Mouse (Mus musculus) thymus, postnatal 10 days (tissue): ENCODE measurements at regions not wholly inside any gene's neighbourhood (a gene's known extent, or its start where the extent isn't known, plus 50 kb on each side); places are given as distances from the start of the nearest gene placed in this dataset.

Source experiments
- DNase-seq, 2 experiments: peaks; one replicate each; pipeline ENCODE4 v3.0.0; 2021; ENCODE audit warnings: low spot score in 2 of 2

- DNase-seq: no peak
Observed at GRCm38 (mm10) chr6:51272136-51272736, 160.2 kb upstream of the Nfe2l3 start.

- DNase-seq: no peak
Observed at GRCm38 (mm10) chr6:51279491-51279890, 153.0 kb upstream of the Nfe2l3 start.

GRCm38 (mm10) chr6:51280231-51280630 lies 152.2 kb upstream of the Nfe2l3 start:
- DNase-seq: no peak

GRCm38 (mm10) chr6:51283916-51284706 lies 148.4 kb upstream of the Nfe2l3 start:
- no peak for DNase-seq

GRCm38 (mm10) chr6:51284881-51285280 lies 147.6 kb upstream of the Nfe2l3 start:
- DNase-seq: no peak

- no peak for DNase-seq
Observed at GRCm38 (mm10) chr6:51286836-51287235, 145.6 kb upstream of the Nfe2l3 start.

GRCm38 (mm10) chr6:51287383-51287782 lies 145.1 kb upstream of the Nfe2l3 start:
- DNase-seq: no peak

- DNase-seq: no peak
Observed at GRCm38 (mm10) chr6:51287807-51288206, 144.7 kb upstream of the Nfe2l3 start.

- no peak for DNase-seq
Observed at GRCm38 (mm10) chr6:51288306-51289066, 144.0 kb upstream of the Nfe2l3 start.

GRCm38 (mm10) chr6:51289067-51289725 lies 143.3 kb upstream of the Nfe2l3 start:
- no peak for DNase-seq

GRCm38 (mm10) chr6:51300694-51301417 lies 131.6 kb upstream of the Nfe2l3 start:
- DNase-seq: no peak

- DNase-seq: no peak
Observed at GRCm38 (mm10) chr6:51301831-51302230, 130.6 kb upstream of the Nfe2l3 start.

- no peak for DNase-seq
Observed at GRCm38 (mm10) chr6:51302240-51302639, 130.2 kb upstream of the Nfe2l3 start.

- no peak for DNase-seq
Observed at GRCm38 (mm10) chr6:51318341-51318740, 114.1 kb upstream of the Nfe2l3 start.

- no peak for DNase-seq
Observed at GRCm38 (mm10) chr6:51320019-51320418, 112.5 kb upstream of the Nfe2l3 start.

- no peak for DNase-seq
Observed at GRCm38 (mm10) chr6:51320676-51321419, 111.6 kb upstream of the Nfe2l3 start.

- DNase-seq: no peak
Observed at GRCm38 (mm10) chr6:51326103-51326829, 106.2 kb upstream of the Nfe2l3 start.

- no peak for DNase-seq
Observed at GRCm38 (mm10) chr6:51329070-51329995, 103.1 kb upstream of the Nfe2l3 start.
